Mouse (Mus musculus) olfactory bulb, adult 2 months (tissue): ENCODE results near the gene Ifit2. TPM values are rescaled to one million over a fixed set of nuclear protein-coding genes. Genes with fewer than 3 reads are reported as not detected.

Experiments used
- H3K27ac ChIP-seq: fragments of 200-500 bp; 2 replicates; pipeline ENCODE4 v1.5.1; 2012; ENCODE audit warnings: low read depth, low read length; ENCODE audit not compliant: insufficient read depth
- H3K4me1 ChIP-seq: fragments of 200-500 bp; 2 replicates; pipeline ENCODE4 v1.6.1; 2012; ENCODE audit warnings: low read length; ENCODE audit not compliant: control insufficient read depth, insufficient read depth
- H3K4me3 ChIP-seq: fragments of 200-500 bp; 2 replicates; pipeline ENCODE4 v1.5.1; 2012; ENCODE audit warnings: mild to moderate bottlenecking, low read depth, low read length, moderate library complexity; ENCODE audit not compliant: insufficient read depth
- CTCF ChIP-seq: fragments of 200-500 bp; IDR thresholded peaks from 2 replicates; pipeline ENCODE4 v1.5.1; 2012; ENCODE audit warnings: low read depth, mild to moderate bottlenecking, low read length, moderate library complexity; ENCODE audit not compliant: insufficient read depth
- POLR2A ChIP-seq: fragments of 200-500 bp; IDR thresholded peaks from 2 replicates; pipeline ENCODE4 v1.6.1; 2012; ENCODE audit warnings: mild to moderate bottlenecking, low read depth, low read length, moderate library complexity; ENCODE audit not compliant: insufficient read depth
- whole genome bisulfite sequencing: fragments of 180-500 bp; shearing (Covaris S2); methylation state at CpG from one replicate; pipeline ENCODE4 v1.1.7; 2018; 5-methylcytosine and 5-hydroxymethylcytosine counted together
- polyA plus RNA-seq: library from polyadenylated mRNA; stranded (reverse); fragments of >200 nt; gene quantifications from 2 replicates; pipeline ENCODE4 v1.2.4, GENCODE M21; 2012; ENCODE audit warnings: low replicate concordance; ENCODE audit not compliant: missing spikeins, insufficient read depth, insufficient read length

The Ifit2 gene
- polyA plus RNA-seq, 1 experiment, result not detected

DNA sequence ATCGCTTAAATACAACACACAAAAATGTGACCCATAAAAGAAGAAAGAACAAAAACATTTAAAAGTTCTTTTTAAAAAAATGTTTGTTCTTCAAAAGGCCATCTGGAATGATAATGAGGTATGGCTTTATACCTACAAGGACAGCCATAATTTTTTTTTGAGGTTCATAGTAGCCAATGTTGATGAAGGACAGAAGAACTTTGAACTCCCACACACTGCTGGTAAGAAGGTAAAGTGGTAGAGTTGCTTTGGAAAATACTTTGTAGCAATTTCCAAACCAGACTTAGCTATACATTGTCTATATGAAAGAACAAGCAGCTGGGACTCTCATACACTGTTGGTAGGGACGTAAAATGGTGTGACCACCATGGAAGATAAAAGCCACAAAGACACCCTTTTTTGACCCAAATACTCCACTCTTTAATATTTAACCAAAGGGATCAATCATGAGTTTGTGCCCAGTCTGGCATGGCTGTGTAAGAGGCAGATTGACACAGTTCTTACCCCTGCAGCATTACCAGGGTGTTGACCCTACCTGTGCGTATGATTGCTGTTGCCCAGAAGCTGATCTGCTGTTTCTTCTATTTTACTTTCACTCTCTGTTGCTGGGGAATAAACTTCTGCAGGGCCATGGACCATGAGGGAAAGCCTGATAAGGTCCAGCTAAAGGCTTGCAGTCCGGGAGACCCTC is 18.3 kb upstream of the Ifit2 start:
- Histone ChIP-seq H3K27ac (no peak overlapping the region), H3K4me1 (no peaks in the 10 kb centered on the region), H3K4me3 (no peak overlapping the region)
- 99% methylated on average over 4 of the region's 4 CpGs for WGBS
- TF ChIP-seq CTCF (no peak), POLR2A (no peak)

DNA sequence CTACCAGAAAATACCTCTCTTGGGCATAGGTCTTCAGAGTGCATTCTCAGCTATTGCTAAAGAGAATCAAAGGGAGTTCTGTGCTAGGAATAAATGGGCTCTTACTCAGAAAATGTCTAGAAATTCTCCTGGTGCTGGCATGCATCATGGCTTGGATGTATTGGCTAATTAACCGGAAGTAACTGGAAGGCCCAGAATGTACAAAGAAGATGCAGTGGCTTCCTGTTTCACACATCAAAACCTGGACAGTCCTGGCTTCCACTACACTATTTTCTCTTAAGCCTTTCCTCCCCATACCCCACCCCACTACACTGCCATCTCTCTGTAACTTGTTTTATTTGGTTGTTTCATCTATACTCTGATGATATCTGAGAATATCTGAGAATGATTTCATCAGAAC is 11.1 kb upstream of the Ifit2 start:
- no peaks in the 10 kb centered on the region for H3K4me1 ChIP-seq
- no peak overlapping the region for H3K27ac ChIP-seq
- no peak for TF ChIP-seq POLR2A
- no peak for TF ChIP-seq CTCF
- no peak overlapping the region for H3K4me3 ChIP-seq
- 83% methylated on average over 1 of the region's 1 CpGs for WGBS

DNA sequence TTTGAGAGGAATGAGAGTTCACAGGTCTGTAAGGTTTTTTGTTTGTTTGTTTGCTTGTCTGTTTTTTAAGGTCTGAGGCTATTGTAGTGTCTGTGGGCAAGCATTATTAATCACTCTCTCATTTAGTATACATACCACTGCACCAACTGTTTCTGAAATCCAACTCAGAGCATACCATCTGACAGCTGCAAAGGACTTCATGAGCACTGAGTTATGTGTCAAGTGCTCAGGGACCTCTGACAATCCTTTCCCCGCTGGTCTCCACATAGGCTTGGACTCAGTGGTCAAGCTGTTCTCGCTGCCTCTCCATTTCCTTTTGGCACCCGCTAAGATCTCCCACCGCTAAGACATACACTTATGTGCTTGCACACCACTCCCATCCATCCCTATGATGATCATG is 4.3 kb upstream of the Ifit2 start:
- 95% methylated on average over 4 of the region's 4 CpGs for WGBS
- no peak overlapping the region for H3K27ac ChIP-seq
- TF ChIP-seq CTCF, result no peak

DNA sequence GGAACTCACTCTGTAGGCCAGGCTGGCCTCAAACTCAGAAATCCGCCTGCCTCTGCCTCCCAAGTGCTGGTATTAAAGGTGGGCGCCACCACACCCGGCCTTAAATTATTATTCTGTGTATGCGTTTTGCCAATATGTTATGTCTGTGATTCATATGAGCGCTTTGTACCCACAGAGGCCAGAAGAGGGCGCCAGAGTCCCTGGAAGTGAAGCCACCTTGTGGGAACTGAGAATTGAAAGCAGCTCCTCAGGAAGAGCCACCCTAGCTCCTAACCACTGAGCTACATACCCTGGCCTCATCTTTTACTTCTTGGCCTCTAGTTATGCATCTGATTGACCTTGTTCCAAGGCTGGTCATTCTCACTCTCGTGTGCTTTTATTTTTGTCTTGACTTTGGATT is 2.5 kb upstream of the Ifit2 start:
- Histone ChIP-seq H3K4me3 (no peak overlapping the region), H3K4me1 (0 out of 2 replicates have a peak, but pooled peaks cover 4% of the 10 kb centered on the region), H3K27ac (no peak overlapping the region)
- whole genome bisulfite sequencing, result 24% methylated on average over 7 of the region's 7 CpGs
- TF ChIP-seq CTCF (peak; percentile 42; the same call in 1 of the 2 replicates), POLR2A (no peak)

More for the DNA sequence above, 4.3 kb upstream of the Ifit2 start:
- Histone ChIP-seq H3K4me1 (0 out of 2 replicates have a peak, but pooled peaks cover 4% of the 10 kb centered on the region), H3K4me3 (no peak overlapping the region)

DNA sequence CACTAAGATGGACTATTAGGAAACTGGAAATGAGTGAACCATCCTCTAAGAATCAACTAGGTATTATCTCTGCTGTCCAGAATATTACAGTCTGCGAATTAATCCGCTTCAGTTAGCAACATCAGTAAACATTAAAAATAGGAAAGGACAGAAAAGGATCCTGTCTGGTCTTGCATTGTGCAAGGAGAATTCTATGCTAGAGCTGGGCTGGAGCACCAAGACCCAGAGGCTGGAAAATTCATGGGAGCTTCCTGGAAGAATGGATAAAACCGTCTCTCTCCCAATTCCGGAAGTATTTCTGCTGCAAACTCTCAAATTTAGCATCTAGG is 325 bp upstream of the Ifit2 start:
- 0 out of 2 replicates have a peak, but pooled peaks cover 4% of the 10 kb centered on the region for H3K4me1 ChIP-seq
- peak overlapping the region; percentile 85 for H3K27ac ChIP-seq
- 23% methylated on average over 4 of the region's 4 CpGs for WGBS
- 0 out of 2 replicates have a peak overlapping the region, but pooled peaks have one; percentile 62 for H3K4me3 ChIP-seq
- TF ChIP-seq CTCF (no peak), POLR2A (no peak)

DNA sequence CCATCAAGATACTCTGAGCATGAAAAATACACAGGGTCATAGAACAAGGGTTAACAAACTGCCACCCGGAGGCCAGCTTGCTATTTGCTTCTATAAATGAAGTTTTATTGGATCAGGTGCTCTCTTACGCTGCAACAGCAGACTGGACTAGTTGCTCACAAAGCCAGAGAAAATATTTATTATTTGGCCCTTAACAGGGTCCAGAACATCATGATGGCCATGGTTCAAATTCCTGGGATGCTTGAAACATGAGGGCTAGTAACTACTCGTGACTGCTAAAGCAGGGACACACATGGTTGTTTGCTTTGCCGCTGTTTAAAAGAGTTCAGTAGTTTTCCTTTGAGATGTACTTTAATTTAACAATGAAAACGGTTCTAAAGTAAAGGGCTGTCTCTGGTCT is 1.5 kb downstream of the Ifit2 start:
- 0 out of 2 replicates have a peak overlapping the region, but pooled peaks have one; percentile 29 for H3K27ac ChIP-seq
- TF ChIP-seq POLR2A (no peak), CTCF (no peak)
- no peak overlapping the region for H3K4me3 ChIP-seq
- H3K4me1 ChIP-seq, result 0 out of 2 replicates have a peak, but pooled peaks cover 4% of the 10 kb centered on the region
- 41% methylated on average over 5 of the region's 5 CpGs for WGBS

DNA sequence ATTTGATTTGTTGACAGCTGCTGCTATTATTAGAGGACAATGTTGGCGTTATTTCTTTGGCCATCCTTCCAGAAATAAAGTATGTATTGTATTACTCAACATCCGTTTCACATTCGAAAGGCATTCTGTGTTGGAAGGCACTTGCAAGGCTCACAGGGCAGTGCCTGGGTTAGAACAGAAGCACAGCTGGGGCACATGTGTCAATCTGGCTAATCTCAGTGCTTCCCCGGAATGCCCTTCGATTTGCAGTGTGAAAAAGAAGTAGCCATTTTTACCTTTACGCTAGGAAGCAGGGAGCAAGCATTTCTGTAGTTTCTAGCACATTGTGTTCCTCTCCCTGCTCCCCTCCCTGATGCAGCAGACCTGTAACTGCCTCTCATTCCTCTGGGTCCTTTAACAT is 2.5 kb downstream of the Ifit2 start:
- Histone ChIP-seq H3K4me3 (no peak overlapping the region), H3K27ac (peak overlapping the region; percentile 44; the same call in 1 of the 2 replicates), H3K4me1 (0 out of 2 replicates have a peak, but pooled peaks cover 4% of the 10 kb centered on the region)
- TF ChIP-seq CTCF (no peak), POLR2A (no peak)
- WGBS, result 38% methylated on average over 6 of the region's 6 CpGs

DNA sequence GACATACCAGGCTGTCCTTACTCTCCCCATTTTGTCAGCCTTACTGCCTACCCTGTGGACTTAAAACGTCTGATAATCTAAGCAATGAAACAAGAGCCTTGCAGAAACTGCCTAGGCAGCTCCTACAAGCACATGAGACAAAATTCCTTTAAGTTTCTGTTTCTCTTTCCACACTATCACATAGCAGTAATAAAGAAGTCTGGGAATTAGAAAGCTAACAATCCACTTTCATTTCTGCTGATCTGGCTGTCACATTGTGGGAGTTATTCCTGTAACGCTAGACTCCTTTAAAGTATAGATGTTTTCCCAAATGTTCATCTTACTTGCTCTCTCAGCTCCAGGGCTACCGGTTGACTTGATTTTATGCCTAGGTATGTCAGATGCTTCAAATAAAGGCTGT is 3.0 kb downstream of the Ifit2 start:
- 59% methylated on average over 3 of the region's 3 CpGs for WGBS
- no peak for TF ChIP-seq POLR2A
- no peak for TF ChIP-seq CTCF
- 0 out of 2 replicates have a peak, but pooled peaks cover 4% of the 10 kb centered on the region for H3K4me1 ChIP-seq
- H3K4me3 ChIP-seq, result no peak overlapping the region
- peak overlapping the region; percentile 44; the same call in 1 of the 2 replicates for H3K27ac ChIP-seq

DNA sequence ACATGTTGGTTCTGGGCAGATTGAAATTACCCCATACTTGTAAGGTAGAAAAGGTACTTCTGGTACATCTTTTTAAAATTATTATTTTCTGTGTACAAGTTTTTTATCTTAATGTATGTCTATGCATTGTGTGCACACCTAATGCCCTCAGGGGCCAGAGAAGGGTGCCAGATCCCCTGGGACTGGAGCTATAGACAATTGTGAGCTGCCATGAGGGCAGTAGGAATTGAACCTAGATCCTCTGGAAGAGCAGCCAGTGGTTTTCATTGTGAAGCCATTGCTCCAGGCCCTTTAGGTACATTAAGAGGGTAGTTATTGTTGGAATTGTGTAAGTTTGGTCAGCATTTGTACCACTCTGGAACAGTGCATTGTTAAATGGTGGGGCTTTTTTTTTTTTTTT is 3.6 kb downstream of the Ifit2 start:
- H3K4me3 ChIP-seq, result no peak overlapping the region
- TF ChIP-seq CTCF, result no peak
- TF ChIP-seq POLR2A, result no peak
- no peak overlapping the region for H3K27ac ChIP-seq
- H3K4me1 ChIP-seq, result 0 out of 2 replicates have a peak, but pooled peaks cover 3% of the 10 kb centered on the region

DNA sequence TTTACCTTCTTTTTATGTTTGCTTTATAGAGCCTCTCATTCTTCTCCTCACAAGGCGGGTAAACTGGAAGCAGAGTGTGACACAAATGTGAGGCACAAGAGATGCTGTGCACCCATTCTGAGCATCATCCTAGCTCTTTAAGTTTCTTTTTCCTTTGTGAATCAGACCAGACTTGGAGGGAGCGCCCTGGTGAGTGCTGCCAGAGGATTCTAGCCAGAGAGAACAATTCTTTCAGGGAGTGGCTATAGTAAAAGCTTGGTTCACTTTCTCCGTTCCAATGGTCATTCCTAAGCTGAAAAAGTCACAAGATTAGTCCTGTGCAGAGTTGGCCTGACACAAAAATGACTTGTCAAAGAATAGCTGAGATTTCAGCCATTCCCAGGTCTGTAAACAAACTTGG is 6.1 kb downstream of the Ifit2 start:
- no peak overlapping the region for H3K4me3 ChIP-seq
- WGBS, result 72% methylated on average over 3 of the region's 3 CpGs
- H3K27ac ChIP-seq, result no peak overlapping the region
- no peaks in the 10 kb centered on the region for H3K4me1 ChIP-seq
- TF ChIP-seq CTCF (no peak), POLR2A (no peak)
